Mouse (Mus musculus) bone marrow, adult 2 months (tissue): ENCODE data around the gene Appl1.

Source experiments
- CTCF ChIP-seq: fragments of 200-500 bp; IDR thresholded peaks from 2 replicates; pipeline ENCODE4 v1.5.1; 2011; ENCODE audit warnings: low read length, control low read depth; ENCODE audit not compliant: control insufficient read depth, insufficient read depth
- POLR2A ChIP-seq: fragments of 200-500 bp; IDR thresholded peaks from 2 replicates; pipeline ENCODE4 v1.6.1; 2011; ENCODE audit warnings: low read depth, mild to moderate bottlenecking, control low read depth, low read length, borderline replicate concordance; ENCODE audit not compliant: control insufficient read depth

GRCm38 (mm10) chr14:26919310-26919709, 51.7 kb downstream of the Appl1 start:
- TF ChIP-seq POLR2A (no peak), CTCF (no peak)
